Mouse (Mus musculus): ENCODE results near the gene Efhb.

DNA sequence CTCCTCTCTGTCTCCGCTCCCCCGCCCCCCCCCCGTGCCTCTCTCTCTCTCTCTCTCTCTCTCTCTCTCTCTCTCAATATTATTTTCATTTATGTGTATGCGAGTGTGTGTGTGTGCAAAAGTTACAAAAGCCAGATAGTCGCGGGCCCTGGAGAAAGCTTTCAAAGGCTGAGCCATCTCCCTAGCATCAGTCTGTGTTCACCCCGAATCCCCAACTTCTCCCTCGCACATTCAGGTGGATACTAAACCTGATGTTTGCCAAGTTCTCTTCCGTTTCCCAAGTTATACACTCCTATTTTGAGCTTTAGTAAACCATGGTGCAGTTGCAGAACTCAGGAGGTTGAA, 347 bp upstream of the Efhb start:
- TF ChIP-seq CTCF (IDR thresholded peaks at IDR 0.05; ENCODE audit: extremely low read depth, insufficient read depth, insufficient read length, insufficient replicate concordance): no peak
- no peak for TF ChIP-seq POLR2A (IDR thresholded peaks at IDR 0.05; ENCODE audit: low read depth, low read length)

All from spleen, adult 2 months (tissue).